Mouse (Mus musculus): ENCODE measurements at regions not wholly inside any gene's neighbourhood (a gene's known extent, or its start where the extent isn't known, plus 50 kb on each side); places are given as distances from the start of the nearest gene placed in this dataset.

DNA sequence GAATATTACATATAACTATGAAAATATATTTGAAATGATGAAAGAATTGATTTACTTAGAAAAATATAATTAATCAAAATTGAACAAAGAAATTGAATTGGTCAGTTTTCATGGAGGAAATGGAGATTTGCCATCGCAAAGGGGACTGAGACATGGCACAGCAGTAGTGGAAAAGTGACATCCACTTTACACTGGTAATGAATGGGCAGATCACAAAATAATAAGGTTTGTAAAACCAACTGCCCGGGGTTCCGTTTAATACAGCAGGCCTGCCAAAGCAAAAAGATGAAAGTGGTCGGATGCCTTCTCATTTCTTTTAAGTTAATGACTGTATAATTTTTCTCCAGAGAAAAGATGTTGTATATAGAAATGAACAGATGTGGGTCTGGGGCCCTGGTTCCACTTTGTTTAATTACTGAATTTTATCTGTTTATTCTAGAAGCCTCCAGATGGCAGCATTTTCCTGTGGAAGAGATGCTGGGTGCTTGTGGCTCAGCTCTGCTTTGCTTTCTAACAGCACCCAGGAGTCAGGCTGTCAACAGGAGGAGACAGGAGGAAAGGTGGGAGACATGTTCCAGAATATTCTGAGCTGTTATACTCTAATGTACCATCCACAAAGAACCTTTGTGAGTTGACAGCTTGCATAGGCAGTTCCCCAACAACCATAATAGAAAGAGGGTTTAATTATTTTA lies 75.6 kb upstream of the Fbxl17 start:
- DNase-seq (ENCODE audit: low spot score), result peak; percentile 76

DNA sequence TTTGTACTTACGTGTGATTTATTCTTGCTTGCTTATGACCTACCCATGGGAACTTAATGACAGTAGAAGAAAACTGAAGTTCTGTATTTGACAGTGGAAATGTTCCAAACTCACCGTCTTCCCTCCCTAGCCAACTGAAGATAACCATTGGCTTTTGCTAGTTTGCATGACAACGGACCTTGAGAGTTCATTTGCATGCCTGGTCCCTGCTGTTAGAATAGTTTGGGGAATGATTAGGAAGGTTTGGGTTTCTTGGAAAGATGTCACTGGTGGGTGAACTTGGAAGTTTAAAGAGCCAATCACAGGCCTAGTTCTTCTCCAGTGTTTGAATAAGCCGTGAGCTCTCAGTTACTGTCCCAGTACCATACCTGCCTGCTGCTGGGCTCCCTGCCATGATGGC lies 83.1 kb upstream of the Fbxl17 start:
- DNase-seq (ENCODE audit: low spot score), result no peak

DNA sequence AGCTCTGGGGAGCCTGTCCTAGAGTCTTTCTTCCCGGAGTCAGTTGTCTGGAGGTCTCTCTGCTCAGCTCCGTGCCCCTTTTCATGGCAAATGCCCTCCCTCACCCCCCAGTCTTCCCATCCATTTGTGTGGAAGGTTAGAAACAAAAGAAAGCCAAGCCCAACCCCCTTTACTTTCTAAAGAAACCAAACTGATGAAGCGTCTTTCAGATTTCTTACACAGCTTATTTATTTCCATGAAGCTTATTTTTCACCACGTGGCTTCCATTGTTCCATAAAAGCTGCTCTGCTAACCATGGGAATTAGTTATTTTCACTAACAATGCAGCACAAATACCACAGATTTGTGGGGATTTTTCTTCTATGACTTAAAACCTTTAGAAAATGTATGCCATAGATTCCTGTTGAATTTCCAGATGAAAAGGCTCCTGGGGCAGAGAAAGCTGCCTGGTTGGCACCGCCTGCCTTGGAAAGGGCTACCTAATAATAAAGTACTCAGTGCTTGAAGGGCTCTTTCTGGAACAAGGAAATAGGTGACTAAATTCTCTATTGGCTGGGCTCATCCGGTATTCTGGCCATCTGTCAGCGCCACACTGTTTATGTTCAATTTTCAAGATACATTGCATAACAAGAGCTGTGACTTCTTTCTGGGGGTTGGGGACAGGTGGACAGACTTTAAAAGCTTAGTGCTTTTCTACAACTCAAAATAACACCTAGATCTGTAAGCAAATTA lies 107.4 kb upstream of the Fbxl17 start:
- DNase-seq (ENCODE audit: low spot score), result no peak

DNA sequence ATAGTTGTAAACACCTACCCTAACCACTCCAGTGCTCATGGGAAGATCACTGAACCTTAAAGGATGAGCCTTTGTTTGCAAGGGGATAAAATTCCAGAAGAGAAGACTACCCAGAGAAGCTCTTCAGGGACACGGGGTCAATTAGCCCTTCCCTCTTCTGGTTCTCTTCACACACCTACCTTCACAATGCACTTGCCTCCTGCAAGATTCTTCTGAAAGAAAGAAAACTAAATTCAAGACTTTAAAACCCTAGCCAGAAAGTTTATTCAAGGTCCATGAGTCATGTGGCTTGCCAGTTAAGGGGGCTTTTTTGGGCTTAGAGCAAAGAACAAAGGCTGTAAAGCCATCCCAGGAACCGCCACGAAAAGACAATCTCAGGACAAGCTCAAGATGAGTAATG lies 122.9 kb upstream of the Fbxl17 start:
- no peak for DNase-seq (ENCODE audit: low spot score)

DNA sequence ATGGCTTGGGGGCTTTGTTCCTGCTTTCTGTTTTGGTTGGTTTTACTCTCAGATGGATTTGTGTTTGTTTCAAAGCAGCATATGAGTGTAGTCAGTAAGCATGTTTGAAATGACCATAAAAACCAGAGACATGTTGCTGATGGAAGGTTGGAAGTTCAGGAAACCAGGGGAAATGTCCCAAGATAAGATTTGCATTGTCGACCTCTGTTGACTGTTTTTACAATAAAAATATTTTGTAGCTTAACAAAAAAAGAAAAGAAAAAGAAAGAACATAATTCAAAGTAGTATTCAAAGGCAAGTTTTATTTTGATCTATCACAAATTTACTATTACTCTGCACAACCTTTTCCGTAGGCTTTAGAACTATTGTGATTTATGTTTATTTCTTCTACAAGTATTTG lies 137.8 kb upstream of the Fbxl17 start:
- DNase-seq (ENCODE audit: low spot score), result no peak

DNA sequence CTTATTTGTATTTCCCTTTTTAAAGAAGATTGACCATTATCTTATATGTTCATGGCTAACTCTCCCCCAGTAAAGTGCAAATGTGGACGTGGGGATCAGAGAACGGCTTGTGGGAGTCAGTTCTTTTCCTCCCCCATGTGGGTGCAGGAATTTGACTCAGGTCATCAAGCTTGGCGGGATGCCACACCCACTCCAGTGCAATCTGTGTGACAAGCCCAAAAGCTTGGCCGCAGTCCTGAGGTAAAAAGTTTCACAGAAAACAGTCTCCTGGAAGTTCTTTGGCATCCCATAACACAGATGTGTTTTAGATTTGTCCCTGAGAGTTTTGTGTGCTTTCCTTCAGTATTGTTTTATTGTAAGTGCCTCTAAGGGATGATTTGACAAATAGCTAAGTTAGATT lies 144.6 kb upstream of the Fbxl17 start:
- no peak for DNase-seq (ENCODE audit: low spot score)

DNA sequence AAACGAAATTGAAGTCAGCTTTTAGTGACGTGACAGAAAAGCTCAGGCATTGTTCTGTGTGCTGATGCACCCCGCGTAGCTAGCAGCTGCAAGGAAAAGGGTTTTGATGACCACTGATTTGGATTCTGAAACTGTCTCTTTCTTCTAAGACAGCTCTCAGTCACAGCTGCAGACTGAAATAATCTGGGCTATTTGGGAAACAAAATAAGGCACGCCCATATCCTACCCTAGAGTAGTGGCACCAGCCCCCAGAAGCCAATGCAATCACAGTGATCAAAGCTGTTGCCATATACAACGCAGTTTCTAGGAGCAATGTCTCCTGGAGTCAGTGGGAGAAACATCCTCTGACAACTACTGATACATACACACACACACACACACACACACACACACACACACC lies 157.9 kb upstream of the Fbxl17 start:
- no peak for DNase-seq (ENCODE audit: low spot score)

DNA sequence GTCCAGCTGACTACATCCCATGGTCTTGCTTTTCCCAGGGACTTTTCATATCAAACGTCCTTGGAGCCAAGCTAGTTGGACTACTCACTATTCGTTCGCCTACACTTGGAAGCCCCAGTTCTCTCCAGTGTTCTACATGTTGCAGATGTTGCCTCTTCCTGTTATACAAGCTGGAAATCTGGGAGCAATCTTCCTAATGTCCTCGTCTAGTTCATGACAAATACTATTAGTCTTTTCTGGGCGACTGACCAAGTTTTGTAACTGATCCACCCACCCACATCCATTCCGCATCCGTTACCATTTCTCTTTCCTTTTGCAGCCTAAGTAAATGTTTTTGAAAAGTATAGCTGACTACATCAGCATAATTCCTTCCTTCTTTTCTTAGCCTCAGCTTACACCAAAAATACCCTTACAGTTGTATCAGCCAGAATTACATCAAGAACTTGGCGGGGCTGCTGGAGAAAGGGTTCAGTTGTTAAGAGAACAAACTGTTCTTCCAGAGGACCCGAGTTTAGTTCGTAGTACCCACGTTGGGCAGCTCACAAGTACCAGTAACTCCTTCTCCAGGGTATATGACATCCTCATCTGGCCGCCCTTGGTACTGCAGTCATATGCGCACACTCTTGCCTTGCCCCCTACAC lies 161.1 kb upstream of the Fbxl17 start:
- no peak for DNase-seq (ENCODE audit: low spot score)

DNA sequence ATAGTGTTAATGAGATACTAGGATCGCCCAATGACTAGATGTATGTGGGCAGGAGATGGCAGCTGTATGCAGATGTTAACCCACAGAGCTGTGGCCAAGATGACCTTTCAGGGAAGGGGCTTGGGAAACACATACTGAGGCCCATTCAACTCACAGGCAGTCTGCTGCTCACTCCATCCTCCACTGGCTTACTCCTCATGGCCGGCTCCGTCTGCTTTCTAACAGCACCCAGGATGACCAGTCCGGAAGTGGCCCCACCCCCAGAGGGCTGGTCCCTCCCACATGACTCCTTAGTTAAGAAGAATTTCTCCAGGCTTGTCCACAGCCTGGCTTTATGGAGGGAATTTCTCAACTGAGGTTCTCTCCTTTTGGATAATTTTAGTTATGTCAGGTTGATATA lies 161.8 kb upstream of the Fbxl17 start:
- DNase-seq (ENCODE audit: low spot score), result no peak

DNA sequence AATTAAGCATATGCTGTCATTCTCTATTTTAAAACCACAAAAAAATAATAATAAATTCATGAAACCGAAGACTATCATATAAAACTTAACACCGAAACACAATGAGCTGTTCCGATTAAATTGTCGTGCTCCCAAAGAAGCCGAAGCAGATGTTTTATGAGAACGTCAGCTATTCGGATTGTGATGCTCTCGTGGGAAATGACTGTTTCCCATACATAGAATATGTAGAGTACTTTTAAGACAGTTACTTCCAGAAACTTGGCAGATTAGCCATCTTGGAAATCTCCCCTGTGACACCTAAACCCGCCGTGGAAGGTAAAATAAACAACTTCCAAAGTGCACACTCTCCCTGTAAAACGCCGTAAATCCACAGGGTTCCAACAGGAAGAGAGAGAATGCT lies 162.4 kb upstream of the Fbxl17 start:
- peak; percentile 10 for DNase-seq (ENCODE audit: low spot score)

DNA sequence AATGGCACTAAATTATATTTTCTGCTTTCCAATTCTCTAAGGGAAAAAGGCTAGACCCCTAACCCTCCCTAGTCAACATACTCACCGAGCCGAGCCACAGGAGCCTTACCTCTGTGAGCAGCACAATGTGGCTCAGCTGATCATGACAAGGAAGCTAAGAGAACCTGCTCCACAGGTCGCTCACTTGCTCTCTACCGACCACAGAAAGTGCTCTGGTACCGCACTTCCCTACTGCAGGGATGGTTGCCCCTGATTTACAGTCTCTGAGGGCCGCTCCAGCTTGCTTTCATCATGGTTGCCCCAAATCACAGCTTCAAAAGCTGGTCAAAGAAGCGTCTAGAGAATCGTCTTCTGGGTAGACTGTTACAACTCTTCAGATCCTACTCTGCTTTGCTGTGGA lies 177.0 kb upstream of the Fbxl17 start:
- DNase-seq (ENCODE audit: low spot score), result no peak

DNA sequence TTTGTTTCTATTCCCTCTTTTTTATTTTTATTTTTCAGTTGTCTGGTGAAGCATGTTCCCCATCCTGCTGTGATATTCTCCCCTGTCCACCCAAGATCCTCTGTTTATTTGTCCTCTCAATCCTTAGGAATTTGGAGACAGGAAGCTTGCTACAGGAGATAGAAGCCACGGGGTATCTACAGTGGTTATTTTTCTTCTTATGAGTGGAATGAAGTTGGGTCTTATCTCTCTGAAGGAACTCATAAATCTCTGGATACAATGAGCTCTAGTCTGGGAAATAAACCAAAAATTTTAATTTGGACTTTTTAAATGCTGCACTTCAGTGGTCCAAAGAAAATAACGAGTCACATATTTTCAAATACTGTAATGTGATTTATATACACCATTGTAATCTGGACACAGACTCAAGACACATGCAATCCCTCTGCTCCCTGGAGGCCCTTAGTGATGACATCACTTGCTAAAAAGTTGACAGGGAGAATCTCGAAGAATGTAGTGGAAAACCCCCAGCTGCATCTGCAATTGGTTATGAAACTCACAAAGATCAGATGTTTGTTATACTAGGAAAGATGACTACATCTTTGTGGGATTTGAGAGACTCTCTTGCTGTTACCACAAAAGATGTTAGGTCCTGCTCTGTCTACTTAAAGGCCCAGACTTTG lies 178.3 kb upstream of the Fbxl17 start:
- peak; percentile 30 for DNase-seq (ENCODE audit: low spot score)

DNA sequence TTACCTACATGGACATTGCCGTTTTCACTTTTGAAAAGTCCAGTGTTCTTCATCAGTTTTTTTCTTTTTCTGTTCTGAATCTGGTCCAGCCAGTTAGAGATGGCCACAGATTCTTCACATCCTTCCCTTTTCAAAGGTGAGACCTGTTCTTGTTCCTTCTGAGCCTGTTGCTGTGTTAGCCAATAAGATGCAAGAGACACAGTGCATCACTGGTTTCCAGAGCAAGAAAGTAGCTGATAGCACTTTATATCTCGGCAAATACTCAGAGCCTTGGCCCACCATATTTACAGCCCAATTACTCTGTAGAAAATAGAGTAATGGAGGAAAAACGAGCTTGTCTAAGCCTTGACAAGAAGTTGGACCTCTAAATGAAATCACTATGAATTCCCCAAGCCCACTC lies 180.7 kb upstream of the Fbxl17 start:
- no peak for DNase-seq (ENCODE audit: low spot score)

DNA sequence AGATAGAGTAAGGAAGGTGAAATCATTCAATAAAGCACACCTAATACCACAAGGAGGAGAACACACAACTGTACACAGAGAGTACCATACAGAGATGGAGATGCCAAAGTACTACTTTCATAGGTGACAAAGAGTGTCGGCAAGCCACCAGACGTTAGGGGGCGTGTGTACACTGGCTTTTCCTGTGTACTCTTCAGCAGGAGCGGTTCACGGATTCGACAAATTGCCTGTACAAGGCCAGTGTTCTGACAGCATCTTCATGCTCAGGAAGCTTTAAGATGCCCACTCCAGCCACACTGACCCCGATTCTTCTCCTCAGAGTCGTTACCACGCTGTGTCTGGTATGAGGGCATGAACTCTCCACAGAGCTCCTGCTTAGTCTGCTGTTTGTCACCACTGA lies 179.5 kb upstream of the Fer start:
- DNase-seq (ENCODE audit: low spot score), result no peak

DNA sequence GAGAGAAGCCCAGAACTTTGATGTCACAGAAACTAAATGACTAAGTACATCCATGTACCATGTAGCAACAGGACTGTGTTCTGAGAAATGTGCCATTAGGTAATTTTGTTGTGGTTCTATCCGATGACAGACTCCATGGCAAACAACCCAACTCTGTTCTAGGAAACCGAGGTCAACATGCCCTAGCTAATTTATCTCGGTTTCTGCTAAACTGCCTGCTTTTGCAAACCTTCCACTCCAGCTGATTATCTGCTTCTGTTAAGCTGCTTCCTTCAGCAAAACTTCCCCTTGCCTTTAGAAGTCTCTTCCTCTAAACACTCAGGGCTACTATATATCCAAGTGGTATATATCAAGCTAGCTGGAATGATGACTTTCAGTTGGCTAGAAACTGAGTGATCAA lies 178.8 kb upstream of the Fer start:
- DNase-seq (ENCODE audit: low spot score), result no peak

DNA sequence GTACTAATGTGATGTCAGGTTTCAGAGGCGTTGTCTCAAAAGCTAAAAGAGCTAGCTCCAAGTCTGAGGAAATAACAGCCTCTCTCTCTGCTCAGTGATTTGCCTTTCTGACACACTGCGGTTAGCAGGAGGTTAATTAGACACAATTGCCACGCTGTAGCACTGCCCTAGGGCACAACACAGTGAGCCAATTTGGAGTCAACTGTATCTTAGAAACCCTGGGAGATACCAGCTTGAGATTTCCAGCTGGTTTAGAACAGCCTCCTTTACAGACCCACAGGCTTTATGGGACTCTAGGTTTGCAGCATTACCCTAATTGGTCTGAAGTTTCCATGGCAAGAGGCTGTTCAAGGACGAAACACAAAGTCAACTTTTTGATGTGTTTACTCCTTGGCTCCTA lies 176.9 kb upstream of the Fer start:
- no peak for DNase-seq (ENCODE audit: low spot score)

DNA sequence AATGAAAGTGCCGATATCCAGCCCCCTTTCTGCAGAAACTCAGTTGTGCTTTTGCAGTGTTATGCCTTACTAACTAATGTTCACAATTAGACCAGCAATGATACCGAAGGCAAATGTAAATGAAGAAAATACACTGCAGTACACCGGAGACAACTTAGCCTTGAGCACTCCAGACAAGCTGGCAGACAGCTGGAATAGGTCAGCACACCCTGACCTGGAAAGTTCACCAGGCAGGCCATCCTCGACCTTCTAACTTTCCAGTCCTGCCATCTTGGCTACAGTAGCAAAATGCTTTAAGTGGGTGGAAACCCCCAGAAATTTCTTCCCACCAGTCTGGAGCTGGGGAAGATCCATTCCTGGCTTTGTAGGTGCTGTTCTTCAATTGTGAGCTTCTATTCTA lies 176.5 kb upstream of the Fer start:
- no peak for DNase-seq (ENCODE audit: low spot score)

DNA sequence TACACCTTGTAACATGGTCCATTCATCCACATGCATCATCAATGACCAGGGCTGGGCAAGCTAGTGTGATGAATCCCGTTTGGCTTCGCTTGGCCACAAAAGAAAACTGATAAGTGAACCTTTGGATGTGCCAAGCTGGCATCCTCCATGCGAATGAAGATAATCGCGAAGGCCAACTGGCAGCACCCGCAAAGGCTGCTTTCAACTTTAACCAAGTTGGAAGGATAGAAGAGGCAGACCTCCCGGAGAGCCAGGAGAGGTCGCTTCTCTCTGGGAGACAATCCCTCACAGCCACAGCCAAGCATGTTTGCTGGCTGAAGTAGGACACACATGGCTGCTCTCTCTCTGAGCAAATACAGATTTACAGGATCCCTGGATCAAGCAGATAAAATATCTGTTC lies 173.6 kb upstream of the Fer start:
- DNase-seq (ENCODE audit: low spot score), result no peak

DNA sequence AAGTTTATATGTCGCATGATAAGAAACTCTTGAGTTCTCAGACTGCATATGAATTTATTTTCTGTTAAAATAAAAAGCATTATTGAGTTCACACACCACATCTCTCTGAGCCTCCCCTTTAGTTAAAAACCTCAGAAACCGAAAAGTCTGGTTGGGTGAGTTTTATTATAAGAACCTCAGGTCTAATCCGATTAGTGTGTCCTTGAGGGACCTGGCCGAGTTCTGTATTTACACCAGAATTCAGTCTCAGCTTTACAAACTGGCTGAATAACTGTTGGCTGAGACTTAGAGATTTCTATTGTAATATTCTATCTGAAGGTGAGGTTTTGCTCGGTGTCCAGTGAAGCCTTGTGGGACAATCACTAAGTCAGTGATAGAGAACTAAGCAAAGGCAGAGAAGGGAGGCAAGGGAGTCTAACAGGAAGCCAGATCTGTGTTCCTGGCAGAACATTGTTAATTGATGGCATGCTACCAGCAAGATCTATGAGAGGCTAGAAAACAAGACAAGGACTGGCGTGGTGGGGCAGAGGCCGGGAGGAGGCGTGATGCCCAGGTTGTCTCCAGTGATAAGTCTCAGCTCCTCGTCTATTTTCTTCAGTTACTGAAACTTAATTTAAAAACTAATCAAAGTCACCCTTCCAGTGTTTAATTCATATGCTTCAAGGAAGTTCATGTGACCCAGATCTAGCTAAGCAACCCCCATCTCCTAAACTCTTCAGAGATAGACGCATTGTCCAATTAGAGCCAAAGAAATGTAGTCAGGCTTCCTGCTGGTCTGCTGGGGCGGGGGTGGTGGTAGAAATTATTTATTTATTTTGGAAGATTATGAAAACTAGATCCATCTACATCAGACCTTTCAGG lies 171.8 kb upstream of the Fer start:
- no peak for DNase-seq (ENCODE audit: low spot score)

DNA sequence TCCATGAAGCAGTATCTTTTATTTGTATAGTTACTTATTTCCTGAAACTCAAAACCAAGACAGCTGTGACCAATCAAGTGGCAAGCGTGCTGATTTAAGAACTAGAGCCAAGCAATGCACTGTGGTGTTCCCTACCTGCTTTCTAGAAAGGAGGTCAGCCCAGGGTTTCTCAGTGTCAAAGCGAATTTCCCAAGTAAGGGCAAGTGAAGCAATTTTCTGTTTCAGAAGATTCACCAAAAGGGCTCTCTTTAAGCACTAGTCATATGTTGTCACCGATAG lies 171.2 kb upstream of the Fer start:
- peak; percentile 15 for DNase-seq (ENCODE audit: low spot score)

DNA sequence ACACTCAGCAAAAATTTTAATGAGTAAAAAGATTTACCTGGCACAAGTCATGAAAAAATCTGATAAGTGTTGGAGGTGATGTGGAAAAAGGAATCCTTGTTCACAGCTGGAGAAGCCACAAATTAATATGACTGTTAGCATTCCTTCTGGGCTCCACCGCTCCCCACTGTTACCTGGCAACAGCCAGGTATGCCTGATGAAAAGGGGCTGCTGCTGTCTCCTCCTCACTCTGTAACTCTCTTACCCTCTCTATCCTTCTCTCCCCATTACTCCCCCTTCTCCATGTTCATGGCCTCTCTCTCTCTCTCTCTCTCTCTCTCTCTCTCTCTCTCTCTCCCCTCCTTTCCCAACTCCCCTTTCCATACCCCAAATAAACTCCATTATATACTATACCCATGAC lies 169.6 kb upstream of the Fer start:
- no peak for DNase-seq (ENCODE audit: low spot score)

DNA sequence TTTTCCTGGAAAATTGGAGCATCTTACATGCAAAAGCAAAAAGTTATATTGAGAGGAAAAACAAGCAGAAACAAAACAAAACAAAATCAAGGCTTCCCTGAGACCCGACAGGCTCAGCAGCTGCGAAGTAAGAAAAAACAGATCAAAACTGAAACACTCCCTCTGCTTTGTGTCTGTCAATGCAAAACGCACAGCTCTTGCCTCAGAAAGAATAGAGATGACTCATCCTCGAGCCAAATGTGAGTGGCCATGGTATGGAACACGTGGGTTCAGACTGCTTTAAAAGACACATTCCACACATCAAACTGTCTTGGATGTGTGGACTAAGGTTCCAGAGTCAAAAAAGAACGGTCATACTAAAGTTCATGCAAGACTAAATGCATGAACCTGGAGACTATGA lies 163.3 kb upstream of the Fer start:
- no peak for DNase-seq (ENCODE audit: low spot score)

Measured in embryo, embryonic 10.5 days (tissue).